Mouse (Mus musculus): ENCODE results near the gene Pparg.
A peak's percentile ranks its signal among the peaks of the same experiment; 100 is the strongest.

The Pparg gene

DNA sequence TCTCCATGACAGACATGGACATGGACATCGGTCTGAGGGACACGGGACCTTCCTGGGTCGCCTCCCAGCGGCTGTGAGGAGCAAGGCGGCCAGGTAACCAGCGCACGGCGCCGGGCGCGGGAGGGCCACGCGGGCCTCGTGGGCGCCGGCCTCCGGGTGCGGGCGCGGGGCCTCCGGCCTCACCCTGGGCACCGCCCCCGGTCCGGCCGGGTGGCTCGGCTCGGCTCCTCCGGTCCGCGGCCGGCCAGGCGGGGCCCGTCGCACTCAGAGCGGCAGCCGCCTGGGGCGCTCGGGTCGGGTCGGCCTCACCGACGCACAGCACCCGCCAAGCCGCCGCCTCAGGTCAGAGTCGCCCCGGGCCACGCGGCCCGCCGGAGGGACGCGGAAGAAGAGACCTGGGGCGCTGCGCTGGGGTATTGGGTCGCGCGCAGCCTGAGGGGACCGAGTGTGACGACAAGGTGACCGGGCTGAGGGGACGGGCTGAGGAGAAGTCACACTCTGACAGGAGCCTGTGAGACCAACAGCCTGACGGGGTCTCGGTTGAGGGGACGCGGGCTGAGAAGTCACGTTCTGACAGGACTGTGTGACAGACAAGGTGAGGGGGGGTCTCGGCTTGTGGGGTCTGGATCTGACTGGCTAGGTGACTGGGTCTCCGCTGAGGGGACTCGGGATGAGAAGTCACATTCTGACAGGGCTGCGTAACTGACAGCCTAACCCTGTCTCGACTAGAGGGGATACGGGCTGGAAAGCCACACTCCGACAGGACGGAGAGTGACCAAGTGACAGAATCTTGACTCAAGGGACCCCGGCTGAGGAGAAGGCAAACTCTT is at the start of gene Pparg:
TSS of gene Pparg (plus strand) at position 176 of the 830 bp plus-strand sequence.
- peak; percentile 54 for DNase-seq (ENCODE audit: low spot score)

DNA sequence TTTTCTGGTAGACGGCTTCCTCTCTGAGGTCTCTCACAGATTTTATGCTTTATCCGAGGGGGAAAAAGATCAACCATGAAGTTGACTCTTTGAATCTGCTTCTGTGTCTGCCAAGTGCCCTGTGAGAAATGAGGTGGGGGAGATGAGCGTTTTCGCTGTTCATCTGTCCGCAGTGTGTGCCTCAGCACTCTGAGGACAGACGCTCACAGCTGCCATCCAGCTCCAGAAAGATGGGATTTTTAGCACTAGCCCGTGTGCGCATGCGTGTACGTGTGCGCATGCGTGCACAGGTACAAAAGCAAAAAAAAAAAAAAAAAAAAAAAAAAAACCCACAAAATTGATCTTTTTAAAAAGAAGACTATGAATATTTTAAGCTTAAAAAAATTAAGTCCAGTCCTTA is 48.0 kb upstream of the Pparg start:
- no peak for DNase-seq (ENCODE audit: low spot score)

DNA sequence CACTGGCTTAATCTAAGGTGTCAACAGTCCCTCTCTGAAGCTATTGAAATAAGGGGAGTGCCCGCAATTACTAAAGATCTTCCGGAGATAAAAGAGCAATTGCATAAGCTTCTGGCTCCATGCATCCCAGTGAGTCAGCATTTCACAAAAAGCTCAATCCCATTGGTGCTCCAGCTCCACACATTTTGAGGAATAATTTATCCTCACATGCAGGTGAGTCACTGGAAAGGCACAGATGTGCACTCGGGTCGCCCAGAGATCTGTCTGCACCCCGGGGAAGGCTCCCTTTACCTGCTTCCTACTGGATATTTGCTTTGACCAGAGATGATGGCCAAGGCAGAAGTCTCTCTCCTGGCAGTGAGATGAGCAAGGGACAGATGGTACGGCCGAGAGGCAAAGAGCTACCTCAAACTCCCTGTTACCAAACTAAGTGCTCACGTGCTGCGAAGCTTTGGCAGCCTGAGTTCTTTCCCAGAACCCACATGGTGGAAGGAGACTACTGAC is 47.5 kb upstream of the Pparg start:
- no peak for DNase-seq (ENCODE audit: low spot score)

DNA sequence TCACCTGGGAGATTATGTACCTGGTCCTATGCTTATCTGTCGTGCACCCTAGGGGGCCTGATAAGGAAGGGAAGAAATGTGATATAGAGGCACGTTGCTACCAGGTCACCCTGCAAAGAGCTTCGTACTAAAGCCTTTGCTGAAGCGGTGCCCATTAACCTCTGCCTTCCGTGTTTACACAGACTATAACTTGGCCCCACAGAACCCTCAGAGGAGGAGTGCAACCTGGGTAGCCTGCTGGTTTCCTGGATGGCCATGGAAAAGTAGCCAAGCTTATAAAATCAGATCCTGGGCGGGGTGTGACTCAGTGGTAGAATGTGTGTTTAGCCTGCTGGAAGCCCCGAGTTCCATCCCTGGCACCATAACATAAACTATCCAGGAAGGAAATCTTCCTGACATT is 46.8 kb upstream of the Pparg start:
- DNase-seq (ENCODE audit: low spot score), result no peak

DNA sequence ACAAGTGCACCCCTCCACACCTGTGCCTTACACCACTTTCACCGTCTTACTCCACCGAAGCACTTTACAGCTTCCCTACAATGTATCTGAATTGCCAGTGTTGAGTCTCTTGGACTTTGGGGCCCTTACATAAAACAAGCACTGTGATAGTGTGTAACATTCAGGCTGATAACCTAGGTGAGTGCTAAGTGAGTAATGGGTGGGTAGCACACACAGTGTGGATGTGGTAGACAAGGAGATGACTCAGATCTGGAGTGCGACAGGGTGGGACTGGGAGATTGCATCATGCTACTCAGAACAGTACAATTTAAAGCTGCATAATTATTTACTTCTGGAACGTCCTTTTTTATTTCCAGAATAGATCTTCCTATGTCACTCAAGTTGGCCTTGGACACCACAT is 45.0 kb upstream of the Pparg start:
- DNase-seq (ENCODE audit: low spot score), result no peak

DNA sequence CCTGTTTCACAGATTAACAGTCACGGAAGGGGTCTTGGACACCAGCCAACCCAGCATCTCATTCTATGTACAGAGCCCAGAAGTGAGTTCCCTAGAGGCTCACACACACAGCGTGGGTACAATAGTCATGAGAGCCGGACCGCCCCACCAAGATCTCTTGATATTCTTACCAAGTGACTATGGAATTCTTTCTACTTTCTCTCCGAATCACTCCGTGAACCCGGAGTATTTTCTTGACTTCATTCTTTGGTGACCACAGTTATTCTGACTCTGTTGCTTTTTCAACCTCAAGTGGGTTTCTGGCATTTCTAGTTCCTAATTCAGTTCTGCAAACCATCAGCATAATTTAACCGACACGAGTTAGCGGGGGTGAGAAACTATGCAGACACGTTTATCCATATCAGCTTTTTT is 43.9 kb upstream of the Pparg start:
- no peak for DNase-seq (ENCODE audit: low spot score)

DNA sequence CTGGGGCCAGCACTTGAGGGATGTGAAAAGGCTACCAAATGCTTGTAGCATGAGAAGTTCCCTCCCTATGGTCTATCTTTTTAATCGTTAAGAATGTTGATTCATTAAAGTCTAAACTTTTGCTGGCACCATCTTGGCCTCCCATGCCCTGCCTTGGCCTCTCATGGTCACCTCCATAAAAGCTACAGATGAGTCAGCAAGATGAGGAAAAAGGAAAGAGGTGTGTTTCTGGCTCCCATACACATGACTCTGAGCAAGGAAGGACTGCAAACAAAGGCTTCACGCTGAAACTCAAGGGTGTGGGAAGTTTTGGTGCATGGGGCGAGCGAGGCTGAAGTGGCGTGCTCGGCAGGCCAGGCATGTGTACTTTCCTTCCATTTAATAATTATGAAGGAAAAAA is 41.9 kb upstream of the Pparg start:
- DNase-seq (ENCODE audit: low spot score), result no peak

DNA sequence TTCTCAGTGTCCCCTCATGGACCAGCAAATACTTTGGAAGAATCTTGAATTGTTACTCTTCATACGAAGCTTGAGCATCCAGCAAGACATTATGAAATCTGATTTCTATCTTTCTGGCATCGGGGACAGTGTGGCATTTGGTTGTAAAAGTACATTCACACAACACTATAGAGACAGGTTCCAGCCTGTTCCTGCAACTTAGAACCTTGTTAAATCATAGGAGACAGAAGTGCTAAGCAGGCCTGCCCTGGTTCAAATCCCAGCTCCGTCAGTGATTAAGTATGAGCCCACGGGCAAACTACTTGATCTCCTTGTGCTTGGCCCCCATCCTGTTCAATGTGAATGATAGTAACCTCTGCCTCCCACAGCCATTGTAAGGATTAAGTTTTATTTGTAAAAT is 41.1 kb upstream of the Pparg start:
- DNase-seq (ENCODE audit: low spot score), result no peak

DNA sequence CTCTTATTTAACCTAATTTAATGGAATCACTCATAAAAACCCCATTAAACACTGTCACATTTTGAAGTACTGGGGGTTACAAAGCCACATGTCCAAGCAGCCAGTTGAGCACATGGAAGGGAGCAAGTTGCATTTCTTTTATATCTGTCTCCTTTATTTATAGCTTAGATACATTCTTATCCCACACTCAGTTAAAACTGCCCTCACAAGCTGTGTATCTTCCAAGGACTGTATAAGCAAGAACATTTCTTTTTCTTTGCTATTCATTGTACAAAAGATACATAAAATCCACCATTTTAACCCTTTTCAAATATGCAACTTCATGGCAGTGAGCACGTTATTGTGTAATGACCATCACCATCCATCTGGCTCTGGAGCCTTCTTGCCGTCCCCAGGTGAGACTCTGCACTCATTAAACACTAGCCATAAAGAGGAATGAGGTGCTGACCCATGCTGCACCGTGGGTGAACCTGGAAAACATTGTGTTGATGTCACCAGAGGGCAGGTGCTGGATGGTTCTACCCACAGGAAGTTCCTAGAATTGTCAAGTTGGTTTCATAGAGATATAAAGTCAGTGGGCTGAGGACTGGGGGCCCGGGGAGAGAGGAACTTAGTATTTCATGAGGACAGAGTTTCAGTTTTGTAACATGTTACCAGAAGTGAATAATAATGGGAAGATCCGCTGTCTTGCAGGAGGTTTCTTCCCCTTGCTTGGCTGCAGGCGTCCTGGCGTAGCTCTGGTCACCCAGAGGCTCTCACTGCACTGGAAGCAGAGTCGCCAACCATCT is 39.6 kb upstream of the Pparg start:
- DNase-seq (ENCODE audit: low spot score), result no peak

DNA sequence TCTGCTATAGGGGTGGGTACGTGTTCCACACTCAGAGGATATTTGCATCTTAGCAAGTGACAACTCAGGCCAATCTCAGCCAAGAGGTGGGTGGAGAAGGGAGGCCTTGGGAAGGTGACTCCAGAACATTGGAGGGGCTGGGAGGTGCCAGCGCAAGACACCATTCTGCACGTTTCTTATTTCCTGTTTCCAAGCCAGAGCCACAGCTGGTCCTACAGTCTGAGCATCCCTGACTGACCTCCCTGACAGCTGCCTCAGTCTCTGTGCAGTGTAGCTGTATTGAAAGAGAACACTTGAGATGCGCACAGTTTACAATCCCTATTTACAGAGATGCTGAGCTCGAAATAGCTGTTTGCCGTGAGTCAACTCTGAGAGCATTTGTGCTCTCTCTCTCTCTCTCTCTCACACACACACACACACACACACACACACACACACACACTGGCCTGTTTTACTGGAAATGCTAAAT is 38.8 kb upstream of the Pparg start:
- DNase-seq (ENCODE audit: low spot score), result no peak

DNA sequence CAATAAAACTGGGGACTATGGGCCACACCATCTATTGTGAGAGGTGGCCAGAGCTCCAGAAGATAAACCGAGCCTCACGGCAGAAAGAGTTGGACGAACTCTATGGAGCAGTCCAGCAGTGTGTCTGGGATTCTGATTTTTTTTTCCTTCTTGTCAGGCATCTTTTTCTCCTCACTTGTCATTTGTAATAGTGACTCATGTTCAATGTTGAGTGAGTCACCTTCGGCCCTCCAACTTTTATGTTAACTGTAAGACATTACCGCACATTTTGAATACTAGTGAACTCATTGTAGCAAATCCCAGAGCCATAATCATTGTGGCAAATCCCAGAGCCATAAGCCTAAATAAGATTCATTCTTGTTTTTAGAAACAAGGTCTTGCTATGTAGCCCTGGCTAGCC is 37.8 kb upstream of the Pparg start:
- DNase-seq (ENCODE audit: low spot score), result no peak

DNA sequence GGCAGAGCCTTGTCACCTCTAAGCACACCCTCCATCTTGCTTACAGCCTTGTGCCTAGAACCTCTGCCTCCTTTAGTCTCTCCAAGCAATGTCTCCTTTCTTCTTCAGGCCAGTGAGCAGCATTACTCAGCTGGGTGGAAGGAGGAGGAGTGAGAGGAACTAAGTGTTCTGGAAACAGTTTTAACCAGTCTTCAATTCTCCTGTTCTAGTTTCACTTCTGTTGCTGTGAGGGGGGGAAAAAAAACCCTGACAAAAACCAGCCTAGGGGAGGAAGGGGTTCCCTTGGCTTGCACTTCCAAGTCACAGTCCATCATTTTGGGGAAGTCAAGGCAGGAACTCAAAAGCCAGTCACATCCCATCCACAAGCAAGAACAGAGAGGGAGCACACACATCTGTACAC is 29.8 kb upstream of the Pparg start:
- no peak for DNase-seq (ENCODE audit: low spot score)

DNA sequence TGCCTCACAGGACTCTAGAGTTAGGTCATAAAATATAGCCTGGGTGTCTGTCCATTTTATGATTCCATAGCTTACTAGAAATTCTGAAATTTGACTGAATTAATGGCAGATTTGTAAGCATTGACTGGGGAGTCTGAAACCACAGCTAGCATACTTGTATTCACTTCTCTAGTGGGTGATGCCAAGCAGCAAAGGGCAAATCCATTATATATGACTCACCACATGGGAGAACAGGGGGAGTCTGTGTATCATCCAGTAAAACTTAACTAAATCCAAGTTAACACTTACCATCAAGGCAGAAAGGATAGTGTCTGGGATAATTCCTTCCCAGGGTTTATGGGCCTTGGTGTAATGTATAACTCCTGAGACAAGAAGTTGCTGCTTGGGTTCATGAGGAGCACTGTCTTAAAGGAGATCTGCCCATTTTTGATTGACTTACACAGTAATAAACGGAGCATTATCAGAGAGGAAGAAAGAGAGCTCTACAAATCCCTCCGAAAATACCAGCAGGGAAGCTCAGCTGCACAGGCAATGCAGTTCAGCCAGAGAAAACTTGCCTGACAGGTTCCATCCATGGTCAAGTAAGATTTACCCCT is 27.6 kb upstream of the Pparg start:
- DNase-seq (ENCODE audit: low spot score), result no peak

DNA sequence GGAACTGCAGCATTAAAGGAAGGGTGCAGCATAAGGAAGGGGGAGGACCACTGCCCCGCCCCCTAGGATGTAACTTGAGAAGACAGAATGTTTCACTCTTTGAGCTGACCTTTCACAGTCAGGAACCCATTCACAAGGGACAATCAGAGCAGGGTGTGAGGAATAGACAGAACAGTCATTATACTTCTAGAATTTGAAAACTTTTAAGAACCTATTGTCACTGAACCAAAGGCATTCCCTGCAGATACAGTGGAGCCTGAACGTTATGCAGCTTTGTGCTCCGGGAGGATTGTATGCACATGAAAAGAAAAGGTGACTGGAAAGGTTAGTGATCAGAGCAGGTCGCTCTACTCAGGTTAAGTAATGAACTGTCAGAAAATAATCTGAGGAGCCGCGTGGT is 25.2 kb upstream of the Pparg start:
- DNase-seq (ENCODE audit: low spot score), result no peak

DNA sequence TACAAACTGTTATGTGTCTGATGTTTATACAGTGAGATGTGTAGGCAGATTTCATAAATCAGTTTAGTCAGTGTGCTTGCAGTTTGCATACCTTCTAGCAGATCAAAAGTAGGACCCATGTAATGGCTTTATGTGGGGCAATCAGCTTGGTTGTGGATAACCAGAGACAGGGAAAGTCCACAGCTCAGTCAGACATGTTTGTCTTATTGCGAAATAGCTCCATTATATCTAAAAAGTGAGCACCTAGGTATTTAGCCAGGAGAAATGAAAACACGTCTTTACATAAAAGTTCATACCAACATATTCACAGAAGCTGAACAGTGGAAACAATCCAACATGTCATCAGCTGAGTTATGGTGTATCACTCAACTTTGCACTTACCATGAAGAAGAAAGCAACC is 20.7 kb upstream of the Pparg start:
- no peak for DNase-seq (ENCODE audit: low spot score)

DNA sequence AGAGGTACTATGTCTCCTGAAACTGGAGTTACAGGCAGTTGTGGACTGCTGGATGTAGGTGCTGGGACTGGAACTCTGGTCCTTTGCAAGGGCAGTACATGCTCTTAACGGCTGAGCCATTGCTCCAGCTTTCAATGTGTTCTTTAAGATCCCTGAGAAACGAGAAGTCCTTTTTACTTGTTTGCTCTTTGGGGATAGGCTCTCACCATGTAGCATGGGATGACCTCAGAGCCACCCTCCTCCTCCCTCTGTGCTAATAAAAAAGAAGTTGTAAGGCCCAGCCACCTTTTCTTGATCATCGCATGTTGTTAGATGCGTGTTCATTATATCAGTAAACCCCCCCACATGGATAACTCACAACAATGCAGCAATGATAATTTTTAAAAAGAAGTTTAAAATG is 17.7 kb upstream of the Pparg start:
- DNase-seq (ENCODE audit: low spot score), result no peak

DNA sequence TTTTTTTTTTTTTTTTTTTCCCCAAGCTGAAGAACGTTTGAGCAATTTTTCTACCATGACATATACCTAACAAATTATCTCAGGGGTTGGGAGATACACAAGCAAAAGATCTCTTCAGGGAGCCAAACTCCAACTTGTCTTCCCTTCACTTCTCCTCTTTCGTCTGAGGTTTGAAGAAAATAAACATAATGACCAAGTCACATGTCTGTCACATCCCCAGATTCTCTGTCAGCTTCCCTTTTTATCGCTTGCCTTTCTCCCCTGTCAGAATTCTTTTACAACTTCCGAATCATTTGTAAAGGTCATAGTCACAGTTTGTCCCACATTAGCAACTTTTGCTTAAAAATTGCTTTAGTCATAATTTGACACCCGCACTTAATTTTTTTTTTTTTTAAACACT is 17.2 kb upstream of the Pparg start:
- no peak for DNase-seq (ENCODE audit: low spot score)

DNA sequence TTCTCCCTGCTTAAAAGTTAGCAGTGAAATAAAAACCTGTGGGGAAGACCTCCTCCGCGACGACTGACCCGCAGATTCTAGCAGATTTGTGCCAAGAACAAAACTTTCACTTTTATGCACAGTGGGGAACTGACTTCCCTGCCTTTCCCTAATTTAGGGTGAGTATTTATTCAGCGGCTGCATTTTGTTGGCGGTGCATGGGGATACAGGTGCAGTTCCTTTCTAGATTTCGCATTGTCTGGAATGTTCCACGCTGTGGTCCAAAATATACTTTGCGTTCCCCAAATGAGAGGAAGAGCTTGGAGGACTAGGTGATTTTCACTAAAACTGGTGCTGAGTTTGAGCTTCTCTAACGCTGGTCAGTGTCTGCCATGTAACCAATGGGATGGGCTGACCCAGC is 16.6 kb upstream of the Pparg start:
- DNase-seq (ENCODE audit: low spot score), result no peak

DNA sequence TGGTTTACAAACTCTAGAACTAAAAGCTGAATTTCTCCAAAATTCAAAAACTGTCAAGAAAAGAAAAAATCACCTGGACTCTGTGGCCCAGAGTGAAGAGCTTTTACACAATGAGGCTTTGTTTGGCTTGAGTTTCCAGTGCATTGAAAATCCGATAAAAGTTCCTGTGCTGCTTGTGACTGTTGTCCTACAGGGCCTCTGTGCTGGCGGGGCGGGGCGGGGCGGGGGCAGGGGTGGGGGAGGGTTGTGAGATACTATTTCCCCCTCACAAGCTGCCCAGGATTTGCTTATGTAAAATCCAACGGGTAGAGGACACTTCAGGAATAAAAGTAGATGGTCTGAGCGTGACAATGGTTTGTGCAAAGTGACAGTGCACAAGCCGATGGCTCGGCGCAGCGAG is 16.2 kb upstream of the Pparg start:
- no peak for DNase-seq (ENCODE audit: low spot score)

DNA sequence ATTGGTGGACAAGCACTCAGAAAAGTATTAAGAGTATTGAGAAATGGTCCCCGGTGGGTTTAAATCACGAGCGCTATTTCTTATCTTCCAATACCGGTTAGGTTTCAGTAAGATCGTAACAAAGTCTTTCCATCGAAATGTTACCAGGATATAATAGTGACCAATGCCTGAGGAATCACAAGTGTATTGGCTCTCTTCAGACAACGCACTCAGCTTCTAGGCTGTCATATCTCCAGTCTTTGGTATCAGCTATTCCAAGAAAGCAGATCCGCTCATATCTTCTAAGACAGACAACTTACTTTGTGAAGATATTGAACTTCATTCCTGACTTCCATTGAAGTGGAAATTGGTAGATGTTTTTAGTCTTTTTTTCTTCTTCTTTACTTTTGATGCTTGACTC is 15.7 kb upstream of the Pparg start:
- DNase-seq (ENCODE audit: low spot score), result no peak

DNA sequence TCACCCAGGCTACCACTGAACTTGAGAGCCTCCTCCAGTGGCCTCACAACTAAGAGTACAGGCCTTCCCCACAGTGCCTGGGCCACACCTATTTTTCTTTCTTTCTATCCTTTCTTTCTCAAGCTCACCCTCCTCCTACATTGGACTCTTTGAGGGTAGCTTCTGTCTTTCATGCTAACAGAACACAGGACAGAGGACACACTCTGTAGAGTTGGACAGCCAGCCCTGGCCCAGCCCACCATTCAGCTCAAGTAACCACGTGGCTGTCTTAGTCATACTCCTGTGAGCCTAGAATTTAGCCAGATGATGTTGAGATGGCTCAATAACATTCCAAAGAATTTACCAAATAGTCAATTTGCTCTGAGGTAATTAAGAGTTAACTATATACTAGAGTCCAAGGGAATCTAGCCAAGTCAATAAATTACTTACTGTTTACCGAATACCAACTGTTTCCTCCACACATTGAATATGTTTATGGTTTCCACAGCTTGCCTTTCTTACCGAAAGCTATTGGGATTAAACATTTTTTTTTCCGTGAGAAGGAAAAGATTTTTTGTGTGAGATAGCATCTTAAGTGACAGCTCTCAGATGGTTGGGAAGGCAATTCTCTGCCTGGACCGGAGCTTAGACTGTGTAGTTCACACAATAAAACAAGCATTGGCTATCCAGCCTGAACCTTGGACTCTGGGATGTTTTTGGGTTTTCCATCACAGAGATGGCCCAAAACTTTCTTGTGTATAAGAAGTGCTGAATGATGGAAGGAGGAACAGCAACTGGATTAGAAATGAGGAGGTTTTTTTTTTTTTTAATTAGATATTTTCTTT is 10.9 kb upstream of the Pparg start:
- DNase-seq (ENCODE audit: low spot score), result no peak

All from retina, embryonic 14.5 days (tissue).